Mouse (Mus musculus) cerebellum, postnatal 25 days (tissue): ENCODE measurements around the gene Syn3.

Source experiments
- DNase-seq, 2 experiments: peaks; one replicate each; pipeline ENCODE4 v3.0.0; 2021; ENCODE audit warnings: mixed read lengths in 2 of 2

Syn3 gene

DNA sequence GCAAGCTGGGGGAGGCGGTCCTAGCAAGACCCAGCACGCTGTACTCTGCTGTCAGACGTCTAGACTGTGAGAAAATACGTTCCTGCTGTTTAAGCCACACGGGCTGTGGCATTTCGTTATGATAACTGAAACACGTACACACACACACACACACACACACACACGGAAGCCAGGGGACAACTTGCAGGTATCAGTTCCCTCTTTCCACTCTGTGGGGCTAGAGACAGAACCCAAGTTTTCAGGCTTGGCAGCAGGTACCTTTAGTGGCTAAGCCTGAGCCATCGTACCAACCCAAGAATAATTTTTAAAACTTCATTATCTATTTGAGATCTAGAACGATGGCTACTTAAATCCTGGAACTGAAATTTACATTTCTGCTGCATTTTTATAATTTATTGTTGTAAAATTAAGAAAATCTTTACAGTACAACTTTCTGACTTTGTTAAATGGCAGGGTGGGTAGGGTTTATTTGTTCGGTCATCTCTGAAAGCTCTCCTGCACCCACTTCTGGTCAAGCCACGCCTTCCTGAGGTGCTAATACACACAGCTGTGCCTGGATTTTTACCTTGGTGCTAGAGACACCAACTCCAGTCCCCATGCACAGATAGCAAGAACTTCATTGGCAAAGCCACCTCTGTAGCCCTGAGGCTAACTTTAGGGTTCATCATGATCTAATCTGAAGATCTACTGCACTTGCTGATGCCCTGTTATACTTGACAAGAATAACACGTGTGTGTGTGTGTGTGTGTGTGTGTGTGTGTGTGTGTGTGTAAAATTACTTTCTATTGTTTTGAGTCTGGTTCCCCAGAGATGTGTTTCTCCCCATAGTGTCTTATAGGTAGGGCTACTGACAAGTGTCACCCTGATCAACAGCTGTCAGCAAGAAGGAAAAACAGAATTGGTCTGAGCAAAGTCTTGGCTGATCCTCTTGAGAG lies 29.8 kb downstream of the Syn3 start:
- DNase-seq = no peak

DNA sequence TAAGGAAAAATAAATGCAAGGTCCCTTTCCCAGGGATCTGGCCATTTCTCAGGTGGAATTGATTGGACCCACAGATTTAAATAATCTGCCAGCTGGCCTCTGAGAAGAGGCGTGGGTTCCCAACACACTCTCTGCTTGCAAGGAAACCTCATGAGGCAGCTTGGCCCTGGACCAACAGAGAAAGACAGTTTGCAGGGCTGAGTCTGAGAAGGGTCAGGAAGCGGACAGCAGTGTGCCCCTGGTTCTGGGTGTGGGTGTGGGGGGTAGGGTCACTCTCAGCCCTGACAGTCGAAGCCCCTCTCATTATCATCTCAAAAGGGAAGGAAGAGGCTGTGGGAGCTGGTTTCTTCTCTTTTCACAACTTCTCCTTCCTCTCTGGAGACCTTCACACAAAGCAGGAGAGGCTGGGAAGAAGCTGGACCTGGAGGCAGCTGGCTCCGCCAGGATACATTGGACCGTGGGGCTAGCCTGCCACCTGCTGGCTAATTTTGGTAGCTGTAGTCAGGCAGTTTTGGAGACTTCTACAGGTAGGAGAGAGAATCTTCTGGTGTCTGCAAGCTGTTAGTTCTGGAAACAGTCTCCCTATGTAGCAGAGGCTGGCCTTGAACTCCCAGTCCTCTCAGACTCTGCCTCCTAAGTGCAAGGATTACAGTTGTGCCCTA lies 35.0 kb downstream of the Syn3 start:
- DNase-seq = peak; percentile 92 to 93

DNA sequence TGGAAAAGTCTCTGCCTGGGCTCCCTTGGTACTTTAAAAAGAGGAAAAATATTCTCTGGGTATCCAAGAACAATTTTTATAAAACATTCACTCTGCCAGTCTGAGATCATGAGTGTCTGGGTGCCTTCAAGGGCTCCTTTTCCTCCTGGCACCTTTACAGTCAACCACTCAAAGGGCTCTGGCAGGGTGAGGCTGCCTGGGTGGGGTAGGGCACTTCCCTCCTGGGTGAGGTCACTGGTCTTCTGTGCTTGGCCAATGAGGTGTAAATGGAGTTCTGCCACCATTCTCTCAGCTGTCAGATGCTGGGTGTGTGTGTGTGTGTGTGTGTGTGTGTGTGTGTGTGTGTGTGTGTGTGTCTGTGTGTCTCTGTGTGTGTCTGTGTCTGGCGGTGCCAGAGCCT lies 39.1 kb downstream of the Syn3 start:
- DNase-seq = peak in 1 of 2 experiments; percentile 23

DNA sequence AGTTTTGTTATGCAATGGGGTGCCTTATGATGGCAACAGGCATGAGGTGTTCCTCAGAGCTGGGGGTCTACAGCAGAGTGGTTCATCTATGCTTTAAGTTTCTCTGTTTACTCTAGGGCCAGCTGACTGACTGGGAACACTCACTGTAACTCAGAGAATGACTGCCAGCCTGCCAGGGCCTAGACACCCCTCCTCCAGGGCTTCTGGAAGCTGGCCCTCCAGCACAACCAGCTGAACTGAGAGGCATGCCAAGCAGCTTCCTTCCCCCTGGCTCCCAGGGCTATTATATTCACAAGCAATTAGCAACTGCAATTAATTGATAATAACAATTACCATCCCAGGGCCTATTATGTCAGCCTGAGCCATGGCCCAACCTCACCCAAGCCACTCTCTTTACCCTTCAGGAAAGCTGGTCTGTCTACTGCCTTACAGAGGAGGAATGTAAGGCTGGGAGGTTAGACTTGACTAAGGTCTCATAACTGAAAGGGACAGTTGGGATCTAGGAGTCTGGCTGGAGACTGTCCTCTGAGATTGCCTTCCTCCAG lies 41.0 kb downstream of the Syn3 start:
- no peak for DNase-seq

DNA sequence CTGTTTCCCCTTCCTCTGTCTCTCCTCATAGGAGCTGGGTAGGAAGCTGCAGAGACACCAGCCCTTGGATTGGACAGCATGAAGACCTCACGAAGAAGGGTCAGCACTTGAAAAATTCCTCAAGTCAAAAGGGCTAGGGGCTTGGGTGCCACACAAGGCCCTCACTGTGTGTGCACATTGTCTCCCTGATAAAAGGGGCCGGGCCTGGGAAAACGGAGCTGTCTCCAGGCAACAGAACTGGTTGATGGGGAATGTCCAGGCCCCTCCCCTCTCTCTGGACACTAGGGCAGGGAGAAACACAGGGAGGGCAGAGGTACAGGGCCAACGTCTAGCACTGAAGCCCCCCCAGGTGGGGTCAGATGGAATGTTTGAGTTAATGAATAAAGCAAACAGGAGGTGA lies 41.5 kb downstream of the Syn3 start:
- no peak for DNase-seq

DNA sequence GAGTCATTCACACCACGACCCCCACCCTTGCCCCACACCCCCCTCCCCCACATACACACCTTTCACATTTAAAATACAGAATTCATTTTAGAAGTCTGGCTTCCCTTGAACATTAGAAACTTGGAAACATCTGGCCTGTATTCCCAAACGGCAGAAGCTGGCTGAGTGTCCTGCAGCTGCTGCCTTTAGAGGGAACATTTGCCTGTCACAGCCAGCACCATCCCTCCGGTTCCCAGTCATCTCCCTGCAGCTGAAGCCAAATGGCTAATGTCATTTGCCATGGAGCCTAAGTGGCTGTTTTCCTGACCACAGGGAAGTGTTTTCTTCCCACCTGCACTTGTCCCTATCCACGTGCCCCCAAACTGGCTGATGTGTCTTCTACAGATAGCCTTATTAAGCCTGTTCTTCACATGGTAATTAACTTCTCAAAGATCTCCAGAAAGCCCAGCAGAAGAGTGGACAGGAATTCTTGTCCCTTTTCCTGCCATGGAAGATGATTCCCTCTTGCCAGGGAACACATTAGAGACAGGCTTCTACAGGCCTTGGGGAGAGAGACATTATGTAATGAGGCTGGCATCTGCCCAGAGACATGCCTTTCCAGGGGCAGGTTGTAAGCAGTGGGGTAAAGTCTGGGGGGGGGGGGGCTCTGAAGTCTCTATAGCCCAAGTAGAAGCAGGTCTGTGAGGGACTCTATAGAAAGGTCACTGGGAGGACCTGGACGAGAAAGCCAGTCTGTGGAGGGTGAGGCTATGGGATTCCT lies 43.2 kb downstream of the Syn3 start:
- no peak for DNase-seq

DNA sequence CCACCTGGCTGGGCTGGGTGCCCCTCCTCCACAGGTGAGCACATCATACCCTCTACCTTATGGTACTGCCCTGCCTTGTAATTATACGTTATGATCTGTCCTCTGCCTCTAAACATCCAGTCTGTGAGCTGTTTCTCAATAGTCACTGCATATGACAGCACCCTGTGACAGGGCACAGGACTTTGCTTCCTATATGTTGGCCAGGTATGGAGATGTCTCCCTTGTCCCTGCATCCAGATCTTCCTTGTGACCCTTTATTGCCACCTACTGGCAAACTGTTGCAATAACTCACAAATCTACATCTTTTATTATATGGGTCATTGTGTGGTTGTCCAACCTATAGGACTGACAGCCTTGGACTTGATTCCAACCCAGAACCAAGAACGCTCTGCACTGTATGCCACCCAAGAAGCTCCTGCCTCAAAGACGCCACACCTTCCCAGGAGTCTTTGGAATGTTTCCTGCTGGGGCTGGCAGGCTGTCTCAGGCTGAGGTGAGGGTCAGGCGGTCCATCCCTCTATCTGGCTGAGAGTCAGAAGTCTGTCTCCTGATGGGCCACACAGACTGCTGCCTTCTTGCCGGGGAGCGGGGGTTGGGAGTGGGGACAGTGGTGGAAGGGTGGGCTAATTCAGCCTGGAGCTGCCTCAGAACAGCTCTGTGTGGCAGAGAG lies 46.2 kb downstream of the Syn3 start:
- peak; percentile 51 to 63 for DNase-seq

DNA sequence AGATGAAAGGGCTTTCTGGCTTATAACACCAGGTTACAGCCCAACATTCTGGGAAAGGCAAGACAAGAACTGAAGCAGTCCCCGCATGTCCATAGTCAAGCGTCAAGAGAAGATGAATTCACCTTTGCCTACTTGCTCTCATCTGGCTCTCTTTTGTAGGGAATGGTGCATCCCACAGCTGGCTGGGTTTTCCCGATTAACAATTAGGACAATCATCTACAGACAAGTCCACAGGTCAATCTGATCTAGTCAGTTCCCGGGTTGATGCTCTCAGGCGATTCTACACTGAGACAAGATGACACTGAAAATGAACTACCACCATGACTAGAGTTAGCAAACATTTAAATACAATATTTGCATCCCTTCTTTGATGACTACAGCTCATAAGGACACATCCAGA lies 47.4 kb downstream of the Syn3 start:
- no peak for DNase-seq

DNA sequence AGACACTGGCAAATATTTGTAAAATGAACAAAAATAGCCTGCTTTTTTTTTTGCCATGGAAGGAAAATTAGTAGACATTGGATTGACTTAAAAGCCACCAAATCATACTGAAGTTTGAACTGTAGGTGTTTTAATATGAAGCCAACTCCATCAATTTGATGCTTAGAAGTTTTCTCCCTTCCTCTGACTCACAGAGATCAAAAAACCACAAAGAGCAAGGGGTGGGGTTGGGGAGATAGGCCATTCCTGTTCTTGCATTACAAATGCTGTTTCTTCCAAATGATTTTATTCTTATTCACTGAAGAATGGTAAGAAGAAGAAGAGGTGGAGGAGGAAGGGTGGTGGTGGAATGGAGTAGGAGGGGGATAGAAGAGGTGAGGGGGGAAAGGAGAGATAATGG lies 52.0 kb downstream of the Syn3 start:
- DNase-seq = no peak

DNA sequence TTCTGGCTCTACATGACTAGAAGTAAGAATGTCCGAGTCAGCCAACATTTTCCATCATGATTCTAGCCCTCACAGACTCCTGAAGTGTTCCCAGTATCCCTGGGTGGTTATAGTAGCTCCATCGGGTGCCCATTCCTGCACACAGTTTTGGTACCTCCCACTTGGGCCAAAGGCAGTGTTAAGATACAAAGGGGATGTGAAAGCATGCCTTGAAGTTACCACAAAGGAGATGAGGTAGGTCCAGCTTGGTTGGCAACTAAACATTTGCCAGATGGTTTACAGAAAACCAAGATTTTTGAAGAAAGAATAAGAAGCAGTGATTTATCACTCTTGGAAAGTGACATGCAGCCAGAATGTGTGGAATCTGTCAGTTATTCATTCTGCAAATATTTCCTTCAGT lies 53.5 kb downstream of the Syn3 start:
- DNase-seq = no peak

DNA sequence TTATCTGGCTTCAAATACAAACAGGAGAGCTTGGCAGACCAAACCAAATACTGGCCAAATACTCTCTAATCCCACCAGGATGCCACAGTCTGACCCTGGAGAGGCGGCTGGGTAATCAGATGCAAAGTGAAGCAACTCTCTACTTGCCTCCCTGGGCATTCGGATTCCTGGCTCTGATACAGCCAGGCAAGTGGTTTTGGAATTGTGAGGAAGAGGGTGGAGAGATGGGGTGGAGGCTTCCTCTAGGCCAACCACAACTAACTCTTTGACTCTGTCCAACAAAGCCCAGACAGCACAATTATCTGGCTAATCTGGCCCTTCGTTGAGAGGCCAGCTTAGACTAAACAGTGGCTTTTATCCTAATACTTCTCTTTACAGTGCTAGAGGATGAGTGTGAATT lies 54.0 kb downstream of the Syn3 start:
- DNase-seq = no peak

DNA sequence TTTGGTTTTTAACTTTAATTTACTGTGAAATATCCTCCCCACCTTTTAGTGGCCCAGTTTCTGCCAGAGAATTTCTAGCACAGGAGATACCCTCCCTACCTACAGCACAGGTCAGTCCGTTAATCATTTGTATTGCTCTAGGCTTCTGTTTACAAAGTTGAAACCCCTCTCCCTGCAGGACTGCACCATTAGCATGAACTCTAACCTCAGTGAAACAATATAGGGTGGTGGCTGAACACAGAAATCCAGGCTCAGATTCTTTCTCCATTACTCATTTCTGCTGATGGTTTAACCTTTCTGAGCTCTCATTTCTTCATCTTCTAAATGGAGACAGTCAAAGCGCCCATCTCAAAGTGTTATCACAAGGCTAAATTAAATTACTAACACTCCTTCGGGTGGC lies 56.9 kb downstream of the Syn3 start:
- no peak for DNase-seq

DNA sequence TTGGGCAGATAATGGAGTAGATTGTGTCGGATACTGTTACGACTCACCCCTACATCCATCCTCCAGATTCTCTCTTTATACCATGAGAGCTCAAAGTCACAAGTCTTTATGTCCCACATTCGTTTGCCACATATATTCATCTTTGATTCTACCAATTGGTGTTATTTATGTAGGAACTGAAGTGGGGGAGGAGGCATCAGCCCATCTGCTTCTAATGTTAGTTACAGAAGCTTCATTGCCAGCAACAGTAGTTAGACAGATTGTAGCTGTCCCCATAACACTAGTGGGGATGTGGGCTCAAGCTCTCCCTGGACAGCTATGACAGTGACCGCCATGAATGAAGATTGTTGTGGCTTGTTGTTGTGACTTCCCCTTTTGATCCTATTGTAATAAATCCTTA lies 59.1 kb downstream of the Syn3 start:
- DNase-seq = no peak

DNA sequence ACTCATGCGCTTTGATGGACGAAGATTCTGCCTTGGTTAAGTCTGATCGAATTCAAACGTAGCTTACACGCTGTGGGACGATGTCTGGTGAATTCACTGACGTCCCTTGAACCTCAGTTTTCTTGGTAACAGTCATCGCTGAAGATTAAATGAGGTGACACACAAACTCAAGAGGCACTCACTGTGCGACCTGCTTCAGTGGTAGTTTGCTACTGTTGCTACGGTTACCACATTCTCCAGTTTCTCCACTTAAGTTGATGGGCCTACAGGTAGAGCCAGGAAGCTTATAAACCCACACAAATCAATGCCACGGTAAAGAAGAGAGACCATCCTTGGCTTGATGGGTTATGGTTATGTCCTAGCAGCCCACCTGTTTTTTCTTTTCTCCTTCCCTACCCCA lies 61.4 kb downstream of the Syn3 start:
- no peak for DNase-seq

DNA sequence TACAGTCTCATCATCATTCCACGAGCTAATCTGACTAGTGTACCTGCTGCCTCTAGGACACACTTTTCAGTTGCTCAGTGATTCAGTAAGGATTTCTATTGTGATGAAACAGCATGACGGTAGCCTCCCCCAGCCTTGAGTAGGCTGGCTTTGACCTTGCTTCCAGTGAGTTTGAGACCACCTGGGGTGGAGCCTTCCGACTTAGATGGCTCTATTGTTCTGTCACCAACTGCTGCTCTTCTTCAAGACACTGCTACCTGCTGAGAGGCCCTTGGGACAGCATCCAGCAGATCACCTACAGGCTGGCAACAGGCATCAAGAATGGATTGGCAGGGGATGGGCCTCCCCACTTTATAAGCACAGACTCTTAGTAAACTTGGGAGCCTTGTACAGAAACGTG lies 63.7 kb downstream of the Syn3 start:
- DNase-seq = peak in 1 of 2 experiments; percentile 11

DNA sequence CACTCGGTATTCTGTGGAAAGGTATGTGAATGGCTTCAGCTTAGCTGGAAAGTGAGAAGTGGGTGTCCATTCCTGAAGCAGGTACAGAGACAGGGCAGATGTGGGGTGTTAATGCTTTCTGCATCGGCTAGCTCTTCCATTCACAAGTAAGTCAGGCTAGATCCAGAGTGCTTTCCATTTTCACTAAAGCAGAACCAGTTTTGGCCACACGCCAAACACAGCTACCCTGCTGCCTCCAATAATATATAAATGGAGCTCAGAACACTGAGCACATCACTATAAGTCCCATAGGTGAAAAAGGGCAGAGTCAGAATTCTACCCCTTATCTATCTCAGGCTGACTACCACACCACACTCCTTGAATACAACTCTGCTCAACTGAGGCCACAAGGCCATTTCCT lies 69.0 kb downstream of the Syn3 start:
- peak in 1 of 2 experiments; percentile 14 for DNase-seq

DNA sequence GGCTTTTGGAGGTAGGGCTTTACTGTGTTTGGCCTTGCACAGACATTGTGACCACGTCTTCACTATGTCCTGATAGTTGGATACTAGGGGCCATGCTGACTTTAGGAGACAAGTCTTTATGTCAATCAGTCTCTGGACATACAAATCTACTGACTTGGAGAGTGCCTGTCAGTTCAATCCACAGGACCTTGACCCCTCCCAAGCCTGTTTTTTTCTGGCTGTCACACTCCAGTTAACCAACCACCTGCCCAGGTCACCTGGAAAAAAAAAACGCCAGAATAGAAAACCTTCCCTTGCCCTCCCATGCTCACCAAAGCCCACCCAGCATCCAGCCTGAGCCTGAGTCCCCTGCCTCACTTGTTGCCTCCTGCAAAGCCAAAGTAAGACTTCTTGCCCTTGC lies 70.7 kb downstream of the Syn3 start:
- no peak for DNase-seq

DNA sequence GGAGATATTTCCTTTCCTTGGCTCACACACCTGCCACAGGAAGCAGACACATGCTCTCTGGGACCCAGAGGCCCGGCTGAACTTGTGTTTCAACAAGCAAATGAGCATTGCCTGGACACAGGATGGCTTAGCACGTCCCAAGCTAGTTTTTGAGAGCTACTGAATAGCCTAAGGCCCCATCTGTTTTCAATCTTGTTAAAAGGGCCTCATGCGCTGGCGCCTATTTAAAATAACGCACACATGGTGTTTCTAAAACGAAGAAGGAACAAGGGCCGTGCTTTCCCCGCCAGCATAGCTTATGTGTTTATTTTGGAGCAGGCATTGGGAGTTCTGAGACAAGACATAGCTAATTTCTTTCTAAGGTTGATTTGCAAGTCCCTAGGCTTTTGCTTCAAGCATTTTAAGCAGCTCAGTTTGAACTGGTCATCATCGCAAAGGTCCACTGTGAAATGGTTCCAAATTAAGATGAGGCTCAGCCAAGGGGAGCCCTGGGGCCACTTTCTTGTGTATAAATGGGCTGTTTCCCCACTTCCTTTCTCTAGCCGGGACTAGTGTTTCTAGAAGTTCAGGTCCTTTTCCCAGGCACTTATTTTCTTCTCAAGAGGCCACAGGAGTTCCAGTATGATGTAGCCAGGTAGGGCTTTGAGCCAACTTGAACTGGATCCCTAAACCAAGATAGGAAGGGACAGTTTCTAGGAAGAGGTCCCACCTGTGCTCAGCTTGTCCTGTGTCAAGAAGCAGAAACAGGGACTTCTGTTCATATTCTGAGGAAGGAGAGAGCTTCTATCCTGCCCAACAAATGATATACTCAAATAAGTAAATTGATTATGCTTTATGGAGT lies 72.8 kb downstream of the Syn3 start:
- peak; percentile 12 to 23 for DNase-seq

DNA sequence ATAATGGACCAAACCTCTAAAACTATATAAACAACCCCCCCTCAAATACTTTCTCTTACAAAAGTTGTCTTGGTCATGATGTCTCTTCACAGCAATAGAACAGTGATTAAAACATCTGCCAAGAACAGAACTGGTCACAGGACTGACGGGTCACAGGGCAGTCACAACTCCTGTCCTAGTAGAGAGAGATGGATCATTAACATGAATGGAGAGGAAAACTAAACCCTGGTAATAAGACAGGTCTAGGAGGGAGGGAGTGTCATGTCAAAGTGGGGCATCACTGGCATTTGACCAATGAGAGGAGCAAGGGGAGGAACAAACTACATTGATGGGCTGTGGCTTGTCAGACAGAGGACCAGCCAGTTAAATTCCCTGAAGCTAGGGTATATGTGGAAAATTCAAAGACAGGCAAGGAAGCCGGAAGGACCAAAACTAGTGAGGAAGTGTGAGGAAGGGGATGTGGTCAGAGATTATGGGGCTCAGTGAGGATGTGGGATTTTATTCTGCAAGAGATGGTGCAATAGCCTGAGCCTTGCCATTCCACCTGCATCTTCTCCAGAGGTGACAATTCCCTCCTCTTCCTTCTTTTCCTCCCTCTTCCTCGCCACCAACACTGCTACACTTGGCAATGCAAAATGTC lies 76.8 kb downstream of the Syn3 start:
- DNase-seq = no peak

DNA sequence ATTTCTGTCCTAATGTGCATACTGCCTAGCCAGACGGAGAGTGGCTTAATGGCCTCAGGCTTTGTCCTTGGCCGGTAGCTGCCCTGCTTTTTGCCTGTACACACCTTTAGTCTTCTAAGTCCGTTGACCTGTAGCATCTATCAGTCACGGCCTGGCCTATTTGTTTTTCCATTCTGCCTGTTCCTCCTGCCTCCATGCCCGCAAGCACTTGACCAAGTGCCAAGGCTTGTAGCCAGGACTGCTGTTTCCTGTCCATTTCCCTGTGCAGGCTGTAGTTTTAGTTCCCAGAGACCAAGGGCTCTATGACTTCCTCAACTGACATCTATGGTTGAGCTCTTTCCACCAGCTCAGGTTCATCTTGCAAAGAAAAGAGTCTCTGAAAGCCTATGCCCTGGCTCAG lies 79.8 kb downstream of the Syn3 start:
- peak; percentile 66 to 82 for DNase-seq

DNA sequence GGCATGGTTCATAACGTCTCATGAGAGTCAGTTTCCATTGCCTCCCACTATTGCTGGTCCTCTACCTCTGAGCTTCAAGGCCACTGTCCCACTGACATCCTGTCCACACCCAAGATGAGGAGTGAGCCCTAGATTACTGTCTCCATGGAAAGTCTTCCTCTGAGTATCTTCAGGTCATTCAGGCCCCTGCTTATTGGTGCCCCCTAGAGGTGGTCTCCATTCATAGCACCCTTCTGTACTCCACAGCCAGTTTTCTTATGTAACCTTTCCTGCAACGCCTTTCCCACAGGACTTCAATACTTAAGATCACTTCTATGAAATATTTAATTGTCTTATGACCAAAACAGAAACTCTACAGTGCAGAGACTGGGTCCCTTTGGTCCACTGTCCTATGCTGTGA lies 80.4 kb downstream of the Syn3 start:
- peak; percentile 25 to 37 for DNase-seq
